Mouse (Mus musculus) kidney, adult 9 months (tissue): ENCODE measurements around the gene Eif1ax.
A peak's percentile ranks its signal among the peaks of the same experiment; 100 is the strongest.
"Not testable (repeated sequence)": the region's sequence is repeated elsewhere in the genome, so short reads cannot be mapped to it uniquely, and the experiment has no call there.

ENCODE experiments used
- DNase-seq: peaks from one replicate; pipeline ENCODE4 v3.0.0; 2022

Gene Eif1ax

DNA sequence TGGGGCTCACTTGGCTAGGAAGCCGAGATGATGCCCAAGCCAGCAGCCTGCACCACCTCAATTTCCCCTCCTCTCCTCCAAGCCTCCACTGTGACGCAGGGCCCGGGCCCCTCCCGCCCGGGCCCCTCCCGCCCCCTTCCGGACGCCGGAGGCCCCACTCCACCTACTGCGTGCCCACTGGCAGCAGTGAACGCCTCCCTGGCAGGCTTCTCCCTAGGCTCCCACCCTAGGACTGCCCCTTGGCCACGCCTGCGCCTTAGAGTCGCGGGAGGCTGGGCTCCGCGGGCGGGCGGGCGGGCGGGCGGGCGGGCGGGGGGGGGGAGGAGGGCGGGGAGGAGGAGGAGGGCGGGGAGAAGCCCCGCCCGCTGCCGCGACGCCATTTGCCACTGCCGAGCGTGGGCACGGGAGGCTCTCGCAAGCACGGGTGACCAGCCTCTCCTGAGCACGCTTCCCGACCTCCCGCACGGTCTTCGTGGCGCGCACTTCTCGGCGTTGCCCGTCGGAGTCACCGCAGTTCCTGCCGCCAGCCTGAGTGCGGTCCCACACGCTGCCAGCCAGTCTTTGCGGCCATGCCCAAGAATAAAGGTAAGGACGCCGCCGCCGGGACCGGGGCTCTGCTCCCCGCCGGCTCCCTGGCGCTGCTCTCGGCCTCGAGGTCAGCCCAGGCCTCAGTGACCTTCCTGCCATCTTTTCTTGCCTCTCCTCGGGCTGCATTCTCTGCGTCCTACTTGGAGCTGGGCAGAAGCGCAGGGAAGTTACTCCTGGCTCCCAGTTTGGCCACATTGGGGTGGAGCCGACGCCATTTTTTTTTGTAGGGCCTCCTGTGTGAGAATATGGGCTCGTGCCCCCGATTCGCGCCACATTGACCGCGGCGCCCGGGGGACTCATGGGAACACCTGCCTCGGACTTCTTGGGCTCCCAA is at the start of gene Eif1ax:
Eif1ax (plus strand) TSS at position 348 of the 922 bp plus-strand sequence.
- DNase-seq = peak; percentile 79

DNA sequence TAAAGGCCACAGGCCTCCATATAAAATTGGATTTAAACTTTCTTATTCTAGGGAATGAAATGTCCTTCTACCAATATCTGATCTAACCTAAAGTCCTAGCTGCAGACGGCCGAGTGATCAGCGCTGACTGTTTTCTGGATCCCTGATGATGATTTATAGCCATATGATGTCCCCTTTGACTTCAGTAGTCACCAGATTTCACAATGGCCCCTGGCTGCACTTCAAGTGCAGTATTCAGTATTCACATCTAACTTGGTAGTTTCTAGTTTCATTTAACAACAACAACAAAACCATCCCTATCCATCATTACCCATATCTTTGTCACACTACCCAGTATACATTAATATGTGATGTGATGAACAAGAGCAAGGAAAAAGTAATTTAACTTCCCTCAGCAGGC is 7.5 kb upstream of the Eif1ax start:
- no peak for DNase-seq

DNA sequence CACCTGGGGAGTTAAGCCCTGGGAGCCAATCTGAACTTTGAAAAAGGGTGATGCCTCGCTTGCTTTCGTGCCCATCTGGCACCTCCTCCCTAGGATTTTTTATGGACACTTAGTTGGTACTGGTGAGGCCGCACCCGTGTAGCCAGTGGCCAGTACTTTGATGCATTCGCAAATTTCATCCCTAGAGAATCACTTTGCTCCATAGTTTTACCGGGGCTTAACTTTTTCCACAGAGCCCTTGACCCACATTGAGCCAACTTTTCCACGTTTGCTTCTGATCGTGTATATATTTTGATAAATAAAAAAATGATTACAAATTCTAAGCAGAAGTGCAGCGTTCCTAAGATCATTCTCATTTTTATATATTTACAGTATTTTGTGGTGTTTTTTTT is 771 bp downstream of the Eif1ax start:
- no peak for DNase-seq

DNA sequence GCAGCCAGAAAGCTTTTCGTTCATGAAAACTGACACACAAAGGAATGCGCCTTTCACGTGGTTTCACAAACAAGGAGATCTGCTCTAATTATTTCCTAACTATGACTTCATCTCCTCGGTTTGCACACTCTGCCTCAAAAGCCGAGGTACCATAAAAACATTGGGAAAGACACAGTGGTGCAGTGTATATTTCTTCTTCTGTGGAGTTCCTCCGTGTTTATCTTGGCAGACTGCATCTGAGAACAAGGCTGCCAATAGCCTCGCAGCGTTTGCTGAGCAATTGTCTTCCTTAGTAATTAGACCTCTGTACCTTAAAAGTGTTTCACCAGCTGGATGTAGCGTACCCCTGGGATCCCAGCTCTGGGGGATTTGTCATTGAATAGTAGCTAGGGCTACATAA is 15.1 kb downstream of the Eif1ax start:
- DNase-seq = no peak

DNA sequence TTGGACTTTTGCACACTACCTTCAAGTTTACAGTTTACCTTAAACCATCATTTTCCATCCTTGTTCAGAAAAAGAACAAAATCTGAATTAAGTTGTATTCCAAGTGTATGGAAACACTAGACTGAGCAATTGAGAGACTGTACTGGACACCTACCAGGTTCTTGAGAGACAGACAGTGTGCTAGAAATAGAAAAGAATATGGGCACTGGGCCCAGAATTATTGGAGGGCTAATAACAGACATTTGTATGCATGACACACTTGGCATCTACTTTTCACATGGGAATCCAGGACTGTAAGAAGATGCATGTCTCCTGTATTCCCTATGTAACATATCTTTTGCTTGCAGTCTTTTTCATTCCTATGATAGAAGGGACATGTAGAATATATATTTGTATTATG is 17.0 kb downstream of the Eif1ax start:
- DNase-seq = no peak

DNA sequence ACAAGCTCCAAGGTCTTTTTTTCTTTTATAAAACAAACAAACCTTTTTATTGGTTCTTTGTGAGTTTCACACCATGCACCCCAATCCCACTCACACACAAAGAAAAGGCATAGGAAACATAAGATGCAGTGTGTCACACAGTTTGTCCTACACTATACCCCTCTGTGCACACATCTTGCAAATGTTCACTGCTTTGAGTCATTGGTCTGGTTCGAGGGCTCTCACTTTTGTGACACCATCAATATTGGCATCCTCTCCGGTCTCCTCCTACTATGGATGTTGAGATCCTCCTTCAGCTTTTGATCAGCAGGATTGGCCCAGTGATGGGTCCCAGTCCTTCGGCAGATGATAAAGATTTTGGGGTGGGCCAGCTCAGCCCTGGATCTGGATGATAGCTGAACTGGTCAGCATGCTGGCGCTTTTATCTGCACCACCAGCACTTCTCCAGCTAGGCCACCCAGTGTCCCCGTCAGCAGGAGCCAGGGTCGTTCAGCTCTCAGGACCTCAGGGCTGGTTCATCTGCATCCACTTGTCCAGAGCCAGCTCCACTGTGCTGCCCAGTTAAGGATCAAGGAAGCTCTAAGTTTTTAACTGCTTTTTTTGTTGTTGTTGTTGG is 18.5 kb downstream of the Eif1ax start:
- no peak for DNase-seq

DNA sequence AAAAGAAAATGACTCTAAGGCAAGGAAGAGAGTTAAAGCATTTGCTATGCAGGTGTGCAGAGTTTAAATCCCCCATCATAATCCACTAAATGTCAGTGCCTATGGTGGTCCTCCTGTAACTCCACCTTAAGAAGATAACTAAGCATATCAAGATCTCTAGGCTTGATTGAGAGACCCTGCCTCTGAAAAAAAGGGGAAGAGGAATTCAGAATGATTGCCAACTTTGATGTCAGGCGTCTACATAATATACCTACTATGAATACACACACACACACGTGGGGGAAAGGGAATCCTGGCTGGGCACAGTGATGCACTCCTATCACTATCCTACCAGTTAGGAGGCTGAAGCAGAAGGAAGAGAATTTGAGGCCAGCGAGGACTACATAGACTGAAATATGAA is 19.3 kb downstream of the Eif1ax start:
- DNase-seq = no peak

DNA sequence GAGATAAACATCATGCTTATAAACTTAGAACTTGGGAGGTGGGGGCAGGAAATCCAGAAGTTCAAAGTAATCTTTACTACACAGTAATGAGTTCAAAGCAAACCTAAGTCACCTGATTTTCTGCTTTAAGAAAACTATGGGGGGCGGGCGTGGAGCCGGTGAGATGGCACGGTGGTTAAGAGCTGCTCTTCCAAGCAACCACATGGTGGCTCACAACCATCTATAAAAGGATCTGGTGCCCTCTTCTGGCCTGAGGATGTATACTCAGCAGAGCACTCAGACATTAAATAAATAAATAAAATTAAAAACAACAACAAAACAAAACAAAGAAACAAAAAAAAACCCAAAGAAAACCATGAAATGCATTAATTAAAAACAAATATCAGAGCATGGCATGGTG is 37.3 kb downstream of the Eif1ax start:
- DNase-seq = peak; percentile 27

DNA sequence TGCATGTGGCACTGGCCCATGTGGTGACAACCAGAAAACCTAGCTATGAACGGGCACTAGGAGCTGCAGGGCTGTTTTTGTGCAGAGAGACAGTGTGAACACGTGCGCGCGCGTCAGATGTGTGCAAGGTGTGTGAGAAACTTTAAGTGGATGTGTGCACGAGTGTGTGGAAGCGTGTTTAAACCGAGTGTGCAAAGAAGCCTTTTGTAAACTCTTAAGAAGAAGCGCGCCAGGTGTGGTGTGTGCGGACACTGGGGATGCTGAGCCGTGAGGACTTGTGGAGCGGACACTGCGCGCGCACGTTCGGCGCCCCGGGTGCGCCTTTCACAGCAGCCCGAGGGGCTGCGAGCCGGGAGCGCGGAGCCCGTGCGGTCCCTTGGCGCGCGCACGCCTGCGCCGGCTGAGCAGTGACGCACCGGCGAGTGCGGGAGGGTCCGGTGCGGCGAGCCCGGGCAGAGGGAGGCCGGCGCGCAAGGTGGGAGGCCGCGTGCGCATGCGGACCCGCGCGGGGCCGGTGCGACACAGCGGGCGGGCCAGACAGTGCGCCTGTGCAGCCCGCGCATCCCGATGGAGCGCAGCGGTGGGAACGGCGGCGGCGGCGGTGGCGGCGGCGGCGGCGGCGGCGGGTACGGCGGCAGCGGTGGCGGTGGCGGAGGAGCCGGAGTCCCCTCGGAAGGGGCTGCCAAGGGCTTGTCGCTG is 42.3 kb downstream of the Eif1ax start, which contains the start of gene Map7d2:
Map7d2 (plus strand) TSS at position 443 of the 699 bp plus-strand sequence.
- no peak for DNase-seq

DNA sequence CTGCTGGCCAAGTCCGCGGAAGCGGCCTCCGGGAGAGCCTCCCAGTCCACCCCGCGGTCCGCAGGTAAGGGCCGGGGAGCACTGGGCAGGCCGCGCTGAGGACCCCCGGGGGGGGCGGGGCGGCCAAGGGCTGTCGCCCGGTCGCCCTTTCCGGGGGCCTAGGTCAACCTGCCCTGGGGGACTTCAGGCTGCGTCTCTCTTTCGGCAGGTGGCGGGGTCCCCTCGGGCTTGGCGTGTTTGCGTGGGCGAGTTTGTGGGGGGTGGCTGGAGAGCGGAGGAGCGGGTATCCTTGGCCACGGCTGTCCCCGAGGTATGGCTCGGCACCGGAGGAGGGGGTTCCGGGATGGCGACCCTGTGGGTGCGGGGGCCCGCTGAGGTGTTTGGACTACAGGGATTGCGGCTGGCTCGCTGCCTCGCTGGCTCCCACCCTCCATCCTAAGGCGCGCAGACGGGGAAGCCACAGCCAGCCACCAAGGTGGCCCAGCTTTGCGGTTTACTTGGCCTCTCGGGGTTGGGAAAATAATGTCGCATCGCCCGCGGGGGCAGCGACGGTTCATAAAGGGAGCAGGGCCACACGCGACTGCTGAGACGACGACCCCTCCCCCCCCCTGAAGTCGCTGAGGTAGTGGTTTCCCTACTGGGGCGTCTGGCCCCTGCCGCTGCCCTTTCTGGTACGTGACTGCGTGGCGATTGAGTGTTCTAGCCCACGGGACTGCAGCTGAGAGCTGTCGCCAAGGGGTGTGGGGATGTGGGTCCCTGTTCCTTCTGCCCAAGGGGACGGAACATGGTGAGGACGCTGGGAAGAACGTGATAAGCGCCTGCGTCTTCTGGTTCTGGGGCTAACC is 43.1 kb downstream of the Eif1ax start:
- DNase-seq = no peak

DNA sequence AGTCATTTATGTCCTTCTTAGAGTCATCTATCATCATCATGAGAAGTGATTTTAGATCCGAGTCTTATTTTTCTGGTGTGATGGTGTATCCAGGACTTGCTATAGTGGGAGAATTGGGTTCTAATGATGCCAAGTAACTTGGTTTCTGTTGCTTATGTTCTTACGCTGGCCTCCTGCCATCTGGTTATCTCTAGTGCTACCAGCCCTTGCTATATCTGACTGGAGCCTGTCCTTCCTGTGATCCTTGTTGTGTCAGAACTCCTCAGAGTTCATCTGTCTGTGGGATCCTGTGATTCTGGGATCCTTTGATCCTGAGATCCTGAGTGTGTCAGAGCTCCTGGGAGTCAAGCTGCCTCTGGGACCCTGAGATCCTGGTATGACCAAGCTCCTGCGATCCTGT is 58.5 kb downstream of the Eif1ax start:
- not testable (repeated sequence) for DNase-seq
